Mouse (Mus musculus) T-helper 2 cell (primary cell): ENCODE results near the gene Optc.

ENCODE experiments used
- in situ Hi-C: fragments of 300-600 bp; cut with MboI, MseI; formaldehyde crosslinking; loops from one replicate; pipeline ENCODE4 v1.15.1; 2025; ENCODE audit warnings: high pct_unique_total_duplicates

Optc gene

DNA sequence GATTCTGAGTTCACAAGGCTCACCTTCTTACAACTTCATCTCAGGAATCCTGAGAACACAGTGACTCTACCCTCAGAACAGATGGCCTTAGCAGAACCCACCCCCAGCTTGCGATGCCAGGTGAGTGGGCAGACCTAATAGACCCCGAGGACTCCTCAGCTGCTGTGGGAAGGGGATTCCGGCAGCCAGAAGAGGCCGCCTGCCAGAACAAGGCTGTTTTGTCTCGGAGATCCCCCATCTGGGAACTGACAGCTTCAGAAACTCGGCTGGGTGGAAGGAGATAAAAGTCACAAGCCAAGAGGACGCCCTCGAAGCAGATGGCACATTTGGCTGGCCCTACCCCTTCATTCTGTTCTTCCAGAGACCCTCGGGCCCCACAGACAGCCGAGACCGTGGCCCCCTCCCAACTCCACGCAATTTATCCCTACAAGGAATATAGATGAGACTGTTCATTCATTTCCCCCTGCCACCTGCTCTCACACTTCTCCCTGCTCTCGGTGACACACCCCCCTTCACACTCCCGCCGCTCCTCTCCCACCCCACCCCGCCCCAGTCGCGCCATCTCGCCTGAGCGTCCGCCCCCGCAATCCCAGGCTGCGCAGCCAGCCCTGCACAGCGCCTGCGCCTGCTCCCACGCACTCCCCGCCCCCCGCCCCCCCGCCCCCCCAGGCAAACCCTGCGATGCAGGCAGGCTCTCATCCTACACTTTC, at the start of gene Optc:
Gene Optc (minus strand): TSS at position 51 of the 710 bp plus-strand sequence.
- in situ Hi-C loops: no loop called here

DNA sequence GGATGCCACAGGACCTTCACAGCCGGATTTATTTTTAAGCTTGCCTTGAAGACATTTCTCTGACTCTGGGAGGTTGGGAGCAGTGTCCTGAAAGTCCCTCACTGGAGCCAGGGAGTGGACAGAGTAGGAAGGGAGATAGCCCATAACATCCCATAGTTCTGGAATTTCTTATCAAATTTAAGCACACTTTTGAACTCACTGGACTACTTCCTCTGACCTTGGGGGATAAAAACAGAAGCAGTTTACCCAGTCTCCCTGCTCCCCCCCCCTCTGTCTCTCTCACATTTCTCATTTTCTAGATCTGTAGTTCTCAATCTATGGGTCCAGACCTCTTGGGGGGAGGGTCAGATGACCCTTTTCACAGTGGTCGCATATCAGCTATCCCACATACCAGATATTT, 46.2 kb upstream of the Optc start:
- in situ Hi-C loops: no loop called here

DNA sequence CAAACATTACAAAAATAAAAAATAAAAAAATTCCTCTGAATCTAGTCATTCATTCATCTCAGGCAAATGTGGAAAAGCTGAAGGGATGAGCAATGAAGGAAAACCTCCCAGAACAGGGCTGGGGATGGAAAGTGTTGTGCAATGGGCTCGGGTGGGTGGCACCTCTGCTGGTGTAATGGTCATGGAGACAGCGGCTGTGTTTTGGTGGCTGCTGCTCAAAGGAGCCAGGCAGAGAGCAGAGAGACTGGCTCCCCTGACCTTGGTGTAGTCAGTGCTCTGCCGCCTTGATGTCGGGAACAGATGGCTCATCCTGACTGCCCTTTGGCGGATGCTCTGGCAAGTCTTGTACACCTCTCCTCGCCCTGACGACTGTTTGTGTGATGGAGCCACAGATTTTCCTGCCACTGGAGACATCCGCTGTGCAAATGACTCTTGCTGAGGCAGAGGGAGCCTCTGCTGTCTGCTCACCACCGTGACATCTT, 45.5 kb upstream of the Optc start:
- in situ Hi-C loops: no loop called here

DNA sequence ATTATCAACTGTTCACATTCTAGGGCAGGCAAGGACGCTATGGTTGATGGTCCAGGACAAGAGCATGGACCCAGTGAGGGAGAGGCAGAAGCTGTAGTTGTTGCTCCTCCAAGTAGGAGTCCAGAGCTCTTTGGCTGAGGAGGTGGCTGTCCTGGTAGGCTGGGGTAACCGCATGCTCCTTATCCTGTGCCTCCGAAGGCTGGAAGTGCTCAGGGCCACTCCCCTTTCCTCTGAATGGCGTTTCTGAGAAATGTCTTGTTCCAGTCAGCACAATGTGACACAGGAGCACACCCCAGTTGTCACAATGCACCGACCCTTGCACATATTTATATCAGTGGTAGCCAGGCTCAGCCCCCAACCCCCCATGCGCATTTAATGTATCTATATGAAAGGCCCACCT, 43.8 kb upstream of the Optc start:
- in situ Hi-C loops: no loop called here

DNA sequence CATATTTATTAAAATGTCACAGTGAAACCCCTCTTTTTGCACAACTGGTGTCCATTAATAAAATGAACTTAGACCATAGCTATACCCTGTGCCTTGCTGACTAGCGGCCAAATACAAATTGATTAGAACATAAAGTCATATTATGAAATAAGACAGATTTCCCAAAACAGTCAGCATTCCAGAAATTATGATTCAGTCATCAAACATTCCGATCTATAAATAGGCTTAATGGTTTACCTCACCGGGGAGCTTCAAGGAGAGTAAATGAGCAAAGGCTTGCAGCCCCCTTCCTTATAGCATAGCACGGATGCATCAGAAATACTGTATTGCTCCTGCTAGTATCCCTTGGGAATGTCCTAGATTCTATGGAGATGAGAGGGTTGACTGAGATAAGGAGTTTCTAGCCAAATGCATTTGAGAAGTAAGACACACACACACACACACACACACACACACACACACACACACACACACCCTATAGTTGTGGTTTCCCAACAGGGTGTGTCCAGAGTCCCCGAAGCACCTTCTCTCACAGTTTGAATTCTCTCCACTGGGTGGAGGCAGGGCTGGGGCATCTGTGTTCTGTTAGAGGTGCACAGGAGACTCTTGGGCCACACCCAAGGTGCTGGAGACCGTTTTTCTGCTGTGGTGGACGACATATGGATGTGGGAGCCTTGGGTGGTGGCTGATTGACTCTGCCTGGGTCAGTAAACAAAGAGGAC, 42.4 kb upstream of the Optc start:
- in situ Hi-C loops: no loop called here

DNA sequence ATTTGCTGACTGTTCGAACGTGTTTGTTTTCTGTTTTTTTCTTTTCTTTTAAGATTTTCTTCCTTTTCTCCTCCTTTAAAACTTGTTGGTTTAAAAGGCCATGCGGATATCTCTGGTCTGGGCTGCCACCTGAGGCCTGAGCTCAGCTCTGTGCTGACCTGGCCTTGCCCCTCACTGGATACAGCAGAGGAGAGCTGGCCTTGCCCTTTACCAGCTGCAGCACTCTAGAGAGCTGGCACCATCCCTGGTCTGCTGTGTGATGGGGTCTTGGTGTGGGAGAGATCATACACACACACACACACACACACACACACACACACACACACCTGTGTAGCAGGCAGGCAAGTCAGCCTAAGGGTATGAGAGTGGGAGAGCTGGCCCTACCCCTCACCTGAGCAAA, 37.3 kb upstream of the Optc start:
- in situ Hi-C loops: loop anchor here (10.0 kb wide), 1 partner anchor 350 kb away; no protein-coding TSS in a partner anchor

DNA sequence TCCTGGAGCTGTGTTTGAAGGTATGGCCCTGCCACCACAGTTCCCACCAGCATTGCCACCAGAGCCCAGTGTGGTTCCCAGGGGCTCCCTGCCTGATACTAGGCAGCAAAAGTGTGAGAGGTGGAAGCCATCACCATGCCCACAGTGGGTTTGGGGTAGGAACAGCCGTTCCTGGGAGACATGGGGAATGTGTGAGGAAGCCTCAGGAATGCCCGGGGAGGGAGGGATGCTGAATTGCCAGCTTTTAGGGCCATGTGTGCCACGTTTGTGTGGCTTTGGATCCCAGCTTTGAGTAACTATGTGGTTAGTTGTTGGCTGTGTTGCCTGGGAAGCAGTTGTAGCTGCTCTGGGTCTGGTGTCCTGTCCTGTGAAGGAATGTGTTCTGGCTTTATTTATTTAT, 34.1 kb upstream of the Optc start:
- in situ Hi-C loops: loop anchor here (10.0 kb wide), 1 partner anchor 353 kb away; no protein-coding TSS in a partner anchor

DNA sequence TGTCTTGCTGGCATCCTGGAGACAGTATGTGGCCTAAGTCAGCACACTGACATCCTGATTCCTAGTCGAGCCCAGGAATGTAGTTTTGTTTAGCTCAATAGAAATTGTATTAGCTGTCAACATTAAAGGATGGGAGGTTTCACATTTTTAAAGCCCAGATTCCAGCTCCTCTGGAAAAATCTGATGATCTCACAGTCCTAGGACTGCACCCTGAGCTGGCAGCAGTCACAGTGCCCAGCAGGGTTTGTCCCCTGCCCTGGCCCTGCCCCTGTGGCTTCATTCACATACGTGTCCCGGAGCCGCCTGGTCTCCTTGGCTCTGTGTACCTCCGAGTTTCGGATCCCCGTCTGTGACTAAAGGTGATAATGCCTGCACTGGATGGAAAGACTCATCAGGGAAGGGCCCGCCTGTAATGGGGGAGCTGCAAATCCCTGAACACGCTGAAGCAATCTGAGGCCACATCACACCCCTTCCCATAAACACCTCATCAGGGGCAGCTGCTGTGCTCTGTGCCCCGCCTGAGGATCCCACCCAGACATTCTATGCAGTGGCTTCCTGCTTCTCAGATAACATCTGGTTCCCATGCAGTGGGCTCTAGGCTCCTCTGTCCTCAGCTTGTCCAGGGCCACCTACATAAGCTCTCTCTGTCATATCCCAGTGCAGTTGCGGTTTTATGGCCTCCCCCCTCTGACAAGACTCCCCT, 33.5 kb upstream of the Optc start:
- in situ Hi-C loops: loop anchor here (10.0 kb wide), 1 partner anchor 353 kb away; no protein-coding TSS in a partner anchor

DNA sequence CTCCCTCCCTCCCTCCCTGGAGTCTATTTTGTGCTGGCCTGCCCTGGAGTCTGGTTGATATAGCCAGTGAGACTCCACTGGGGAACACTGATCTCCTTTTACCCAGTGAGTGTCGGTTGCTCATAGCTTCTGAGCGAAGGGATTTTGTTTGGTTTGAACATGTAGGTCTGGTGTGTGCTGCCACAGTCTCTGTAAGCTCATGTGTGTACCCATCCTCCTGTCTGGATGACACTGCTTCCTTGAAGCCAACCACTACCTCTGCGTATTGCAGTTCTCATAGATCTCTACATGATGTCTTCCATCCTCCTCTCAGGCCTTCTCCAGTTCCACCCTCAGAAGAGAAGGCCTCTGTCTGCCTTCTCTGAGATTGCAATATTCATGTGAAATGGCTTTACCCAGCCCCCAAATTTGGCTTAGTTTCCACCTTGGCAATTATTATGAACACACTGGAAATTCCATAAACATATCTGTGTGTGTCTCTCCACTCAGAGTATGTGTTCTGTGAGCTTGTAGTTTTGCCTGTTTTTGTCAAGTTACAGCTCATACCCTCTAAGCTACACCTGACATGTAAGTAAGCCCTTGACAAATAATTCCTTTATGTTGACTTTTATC, 32.8 kb upstream of the Optc start:
- in situ Hi-C loops: loop anchor here (10.0 kb wide), 1 partner anchor 354 kb away; no protein-coding TSS in a partner anchor

DNA sequence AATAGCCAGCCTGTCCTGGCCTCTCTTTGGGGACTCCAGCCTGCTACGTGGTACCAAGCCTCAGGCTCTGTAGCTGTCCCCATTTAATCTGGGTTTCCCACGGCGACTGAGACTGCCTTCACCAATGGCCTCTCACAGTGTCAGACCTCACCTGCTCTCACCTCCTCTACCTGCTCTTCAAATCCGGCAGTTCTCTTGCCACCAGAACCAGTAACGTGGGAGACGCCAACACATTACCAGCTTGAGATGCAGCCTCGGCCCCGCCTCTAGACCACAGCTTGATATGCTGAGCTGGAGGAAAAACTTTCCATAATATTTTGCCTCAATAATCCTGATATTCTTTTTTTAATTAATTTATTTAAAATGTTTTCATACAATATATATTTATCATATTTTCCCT, 31.9 kb upstream of the Optc start:
- in situ Hi-C loops: loop anchor here (10.0 kb wide), 1 partner anchor 355 kb away; no protein-coding TSS in a partner anchor

DNA sequence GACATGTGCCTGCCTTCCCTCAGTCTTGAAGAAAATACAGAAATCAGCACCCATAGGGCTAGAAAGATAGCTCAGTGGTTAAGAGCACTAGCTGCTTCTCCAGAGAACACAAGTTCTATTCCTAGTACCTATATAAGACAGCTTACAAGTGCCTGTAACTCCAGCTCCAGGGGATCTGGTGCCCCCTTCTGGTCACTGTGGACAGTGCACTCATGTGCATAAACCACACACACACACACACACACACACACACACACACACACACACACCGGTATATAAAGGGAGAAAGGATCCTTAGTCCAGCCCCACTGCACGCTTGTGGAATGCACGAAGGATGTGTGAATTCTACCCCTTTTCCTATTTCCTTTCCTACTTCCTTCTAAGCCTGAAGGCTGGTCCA, 28.4 kb upstream of the Optc start:
- in situ Hi-C loops: no loop called here

DNA sequence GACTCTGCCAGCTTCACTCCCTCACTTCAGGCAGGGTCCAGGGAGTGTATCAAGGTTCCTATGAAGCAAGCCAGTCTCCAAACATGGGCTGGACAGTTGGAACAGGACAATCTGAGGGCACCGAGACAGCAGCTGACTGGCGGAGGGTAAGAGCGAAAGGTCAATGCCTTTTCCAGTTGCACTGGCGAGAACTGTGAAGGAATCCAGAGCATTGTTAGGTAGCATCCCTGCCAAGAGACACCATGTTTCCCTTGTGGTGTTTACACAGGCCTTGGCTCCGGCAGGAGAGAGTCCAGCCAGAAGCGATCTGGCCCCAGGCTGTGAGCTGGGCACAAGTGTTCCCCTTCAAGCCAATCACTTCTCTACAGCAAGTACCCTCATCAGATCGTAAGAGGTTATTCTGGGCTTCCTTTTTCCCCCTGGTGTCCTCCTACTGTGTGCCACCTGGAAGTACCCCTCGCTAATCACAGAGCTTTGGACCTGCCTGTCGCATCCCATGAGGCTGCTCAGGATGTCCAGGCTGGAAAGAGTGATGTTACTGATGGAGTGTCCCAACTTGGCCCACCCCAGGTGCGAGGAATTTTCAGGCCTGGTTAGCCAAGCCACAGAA, 26.7 kb upstream of the Optc start:
- in situ Hi-C loops: no loop called here

DNA sequence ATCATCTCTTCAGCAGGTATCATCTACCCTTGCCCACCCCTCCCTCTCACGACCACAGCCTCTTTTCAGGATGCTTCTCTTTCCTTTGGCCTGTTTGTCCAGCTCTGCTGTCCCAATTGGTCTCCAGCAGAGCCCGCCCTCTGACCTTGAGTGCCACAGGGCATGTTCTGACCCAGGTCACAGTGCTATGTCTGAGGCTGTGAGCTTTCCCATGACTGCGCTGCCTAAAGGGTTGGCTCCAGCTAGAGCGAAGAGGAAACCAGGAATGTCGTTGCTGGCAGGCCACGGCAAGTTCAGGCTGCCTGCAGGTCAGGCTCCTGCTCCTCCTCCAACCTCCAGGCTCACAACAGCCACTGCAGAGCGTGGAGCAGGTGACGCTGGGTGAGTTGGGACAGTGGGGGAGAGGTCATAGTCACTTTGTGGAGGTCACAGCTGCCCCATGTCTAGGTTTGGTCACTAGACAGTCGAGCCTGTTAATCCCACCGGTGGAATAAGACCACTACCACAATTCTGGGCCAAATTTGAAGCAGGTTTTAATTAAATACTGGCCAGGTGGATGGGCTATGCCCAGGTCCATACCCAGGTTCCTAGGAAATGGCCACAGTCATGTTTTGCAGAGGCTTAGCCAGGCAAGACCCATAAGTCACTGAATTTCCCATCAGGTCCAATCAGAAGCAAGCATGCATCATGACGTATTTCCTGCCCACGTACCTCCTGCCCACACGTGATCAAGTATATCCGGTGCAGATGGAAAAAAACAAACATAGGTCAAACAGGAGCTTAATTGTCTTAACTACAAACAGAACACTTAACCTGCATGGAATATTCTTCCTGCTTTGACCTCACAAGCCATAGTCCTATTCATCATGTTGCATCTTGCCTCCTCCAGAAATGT, 25.7 kb upstream of the Optc start:
- in situ Hi-C loops: no loop called here

DNA sequence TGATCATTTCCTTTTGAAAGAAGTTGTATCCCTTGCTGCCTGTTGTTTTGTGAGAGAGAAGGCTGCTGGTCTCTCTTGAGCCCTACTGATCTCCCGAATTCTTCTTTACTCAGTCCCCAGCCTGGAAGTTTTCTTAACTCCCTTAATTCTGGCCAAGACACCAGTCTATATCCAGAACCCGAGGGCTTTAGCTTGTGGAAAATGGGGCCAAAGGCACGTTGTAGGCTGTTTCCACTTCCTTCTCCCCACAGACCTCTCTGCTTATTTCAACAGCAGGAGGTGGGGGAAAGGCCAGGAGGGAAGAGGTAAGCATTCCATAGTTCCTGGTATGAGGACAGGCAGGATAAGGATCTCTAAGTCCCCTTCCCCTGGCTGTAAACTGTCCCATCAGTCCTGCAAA, 22.2 kb upstream of the Optc start:
- in situ Hi-C loops: no loop called here

DNA sequence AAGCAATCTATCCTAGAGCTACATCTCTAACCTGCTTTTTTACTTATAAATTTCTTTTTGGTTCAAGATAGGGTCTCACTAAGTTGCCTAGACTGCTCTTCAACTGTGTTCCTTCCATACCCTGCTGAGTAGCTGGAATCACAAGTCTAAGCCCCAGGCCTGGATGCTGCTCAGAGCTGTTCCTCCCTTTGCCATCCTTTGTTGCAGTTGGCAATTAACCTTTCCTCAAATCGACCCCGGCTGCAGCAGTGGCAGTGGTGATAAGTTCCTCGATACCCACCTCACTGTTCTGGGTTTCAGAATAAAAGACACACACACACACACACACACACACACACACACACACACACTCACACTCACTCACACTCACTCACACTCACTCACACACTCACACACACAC, 17.4 kb upstream of the Optc start:
- in situ Hi-C loops: no loop called here

DNA sequence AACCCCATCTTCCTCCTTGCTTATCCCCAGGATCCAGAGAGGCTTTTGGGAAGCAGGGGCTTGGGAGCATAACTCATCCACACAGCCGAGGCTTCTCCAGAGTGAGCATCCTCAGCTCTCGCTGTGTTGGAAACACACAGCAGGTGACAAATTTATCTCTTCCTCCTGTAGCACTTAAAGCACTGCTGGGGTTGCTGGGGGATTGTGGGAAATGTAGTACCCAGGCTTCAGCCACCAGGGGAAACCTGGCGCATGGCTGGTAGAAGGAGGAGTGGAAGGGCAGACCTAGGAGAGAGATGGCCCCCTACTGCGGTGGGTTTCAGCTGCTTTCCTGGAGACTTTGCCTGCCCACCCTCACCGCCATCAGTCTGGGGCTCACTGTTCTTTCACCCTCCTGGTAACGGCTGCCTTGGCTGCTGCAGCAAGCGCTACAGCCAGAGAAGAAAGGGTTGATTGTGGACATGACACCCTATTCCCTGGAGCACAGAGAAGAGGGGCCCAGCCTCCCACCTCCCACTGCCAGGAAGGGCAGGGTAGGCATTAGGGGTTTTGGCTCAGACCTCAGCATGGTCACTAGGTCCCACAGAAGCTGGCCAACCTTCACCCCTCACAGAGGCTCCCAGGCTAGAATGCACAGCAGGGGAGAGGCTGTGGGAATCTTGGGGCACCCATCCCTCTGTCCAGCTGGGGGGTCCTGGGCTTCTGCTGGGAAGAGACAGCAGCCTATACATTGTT, 16.5 kb upstream of the Optc start:
- in situ Hi-C loops: no loop called here

DNA sequence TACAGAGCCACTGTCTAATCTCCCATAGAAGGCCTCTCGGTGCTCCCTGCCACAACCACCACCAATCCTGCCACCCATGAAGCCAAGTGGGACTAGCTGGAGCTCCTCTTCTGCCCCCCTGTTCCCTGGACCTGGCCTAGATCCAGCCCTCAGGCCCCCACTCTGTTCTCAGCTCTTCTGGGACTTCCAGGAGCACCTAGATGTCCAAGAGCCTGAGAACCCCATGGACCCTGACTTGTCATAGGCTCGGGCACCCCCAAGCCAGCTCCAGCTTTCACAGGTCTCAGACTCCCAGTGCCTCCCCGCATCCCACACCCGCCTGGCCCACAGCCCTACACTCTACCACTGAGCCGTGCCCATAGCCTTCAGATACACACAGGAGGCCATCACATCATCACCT, 15.3 kb upstream of the Optc start:
- in situ Hi-C loops: no loop called here

DNA sequence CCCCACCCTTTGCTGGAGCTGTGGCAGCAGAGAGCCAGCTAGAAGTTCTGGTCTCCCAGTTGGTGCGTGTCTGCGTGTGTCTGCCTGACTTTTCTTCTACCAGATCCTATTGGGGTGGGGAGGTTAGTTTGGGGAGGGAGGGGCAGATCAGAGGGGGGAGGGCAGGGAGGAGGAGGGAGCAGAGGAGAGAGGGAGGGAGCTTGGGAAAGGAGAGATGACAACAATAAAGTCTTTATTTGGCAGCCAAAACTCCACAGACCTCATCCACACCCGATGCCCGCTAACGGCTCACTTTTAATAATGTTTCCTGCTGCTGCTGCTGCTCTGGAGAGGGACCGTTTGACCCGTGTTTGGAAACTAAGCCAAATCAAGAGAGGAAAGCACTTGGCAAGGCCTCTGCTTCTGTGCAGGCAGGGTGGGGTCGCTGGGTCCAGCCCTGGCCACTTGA, 13.5 kb upstream of the Optc start, which contains the start of gene Prelp:
Gene Prelp (minus strand): TSS at position 111 of the 448 bp plus-strand sequence.
- in situ Hi-C loops: no loop called here

DNA sequence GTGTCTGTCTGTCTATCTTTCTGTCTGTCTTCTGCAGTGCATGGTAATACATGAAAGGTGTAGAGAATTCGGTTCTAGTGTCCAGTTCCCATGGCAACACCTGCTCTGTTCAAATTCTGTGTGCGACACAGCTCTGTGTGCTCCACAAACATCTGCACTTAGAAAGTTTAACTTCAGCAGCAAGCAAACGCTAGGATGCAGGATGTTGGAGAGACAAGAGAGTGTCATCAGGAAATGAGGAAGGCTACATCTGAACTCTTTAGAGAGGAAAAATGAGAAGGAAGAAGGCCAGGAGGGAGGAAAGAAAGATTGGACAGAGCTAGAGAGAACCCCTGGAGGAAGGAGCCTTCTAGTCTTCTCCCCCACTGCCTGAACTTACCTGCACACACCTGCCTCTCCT, 13.1 kb upstream of the Optc start:
- in situ Hi-C loops: no loop called here

DNA sequence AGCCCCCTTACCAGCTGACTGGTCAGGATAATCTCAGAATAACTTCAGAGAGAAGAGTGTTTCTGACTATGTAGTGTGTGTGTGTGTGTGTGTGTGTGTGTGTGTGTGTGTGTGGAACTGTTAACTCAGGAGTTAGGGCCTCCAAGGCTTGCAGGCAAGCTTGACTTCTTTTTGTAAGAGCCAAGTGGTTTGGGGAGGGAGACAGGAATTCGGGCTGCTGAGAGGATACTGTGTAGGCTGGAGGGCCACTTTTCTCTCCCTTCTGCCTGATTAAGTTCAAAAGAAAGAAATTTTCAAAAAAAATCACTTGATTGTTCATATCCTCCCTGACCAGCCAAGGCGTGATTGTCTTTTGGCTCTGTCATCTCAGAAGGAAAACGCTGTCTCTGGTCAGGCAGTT, 12.6 kb upstream of the Optc start:
- in situ Hi-C loops: no loop called here
